Mouse (Mus musculus) mammary gland, adult 2 months (tissue): Measurements from ENCODE around the gene P4ha3. TPM values are rescaled to one million over a fixed set of nuclear protein-coding genes. Genes with fewer than 3 reads are reported as not detected.

Experiments
- polyA plus RNA-seq: library from polyadenylated mRNA; depleted of rRNA; stranded (reverse); fragments of >200 nt; gene quantifications from 2 replicates; pipeline ENCODE4 v1.2.3, GENCODE M21; 2012; ENCODE audit warnings: low replicate concordance; rRNA removed

Gene P4ha3
- 1.6 and 2.2 TPM in 2 replicates for polyA plus RNA-seq

GRCm38 (mm10) chr7:100285383-100285782 lies at the start of gene P4ha3:
P4ha3 (plus strand) TSS chr7:100285520.

Other genes with a start within 250 kb of the P4ha3 start
- gene Pold3, start 164.0 kb upstream of the P4ha3 start, polyA plus RNA-seq, result 5.4 and 10.9 TPM in 2 replicates
- gene Lipt2, start 126.2 kb upstream of the P4ha3 start, polyA plus RNA-seq, result 10.6 and 11.8 TPM in 2 replicates
- 5.1 and 9.7 TPM in 2 replicates for gene Kcne3, start 109.0 kb upstream of the P4ha3 start, polyA plus RNA-seq
- 2.1 and 4.3 TPM in 2 replicates for gene Pgm2l1, start 58.1 kb upstream of the P4ha3 start, polyA plus RNA-seq
- gene C2cd3, start 86.7 kb downstream of the P4ha3 start, polyA plus RNA-seq, result 21.6 and 24.5 TPM in 2 replicates
- gene Ppme1, start 86.8 kb downstream of the P4ha3 start, polyA plus RNA-seq, result 80.4 and 102 TPM in 2 replicates
- gene Ucp3, start 187.5 kb downstream of the P4ha3 start, polyA plus RNA-seq, result 41.0 and 47.5 TPM in 2 replicates
- gene Ucp2, start 207.8 kb downstream of the P4ha3 start, polyA plus RNA-seq, result 394 and 879 TPM in 2 replicates
- gene Dnajb13, start 229.4 kb downstream of the P4ha3 start, polyA plus RNA-seq, result 2.1 and 2.7 TPM in 2 replicates